ENCODE assay signal across 21 mouse cellular contexts in the genomic region with DNA sequence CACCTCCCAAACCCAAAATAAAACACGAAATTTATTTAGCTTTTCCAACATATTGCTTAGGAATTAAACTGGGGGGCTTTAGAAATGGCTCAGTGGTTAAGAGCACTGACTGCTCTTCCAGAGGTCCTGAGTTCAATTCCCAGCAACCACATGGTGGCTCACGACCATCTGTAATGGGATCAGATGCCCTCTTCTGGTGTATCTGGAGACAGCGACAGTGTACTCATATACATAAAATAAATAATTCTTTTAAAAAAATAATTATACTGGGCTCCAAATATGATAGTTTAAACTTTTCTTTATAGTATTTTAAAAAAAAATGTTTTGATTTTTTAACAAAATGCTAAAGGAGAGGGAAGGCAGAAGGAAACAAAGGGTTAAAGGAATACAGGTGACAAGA. TPM values are rescaled to one million over a fixed set of nuclear protein-coding genes. Genes with fewer than 3 reads are reported as not detected.
A peak's percentile ranks its signal among the peaks of the same experiment; 100 is the strongest.
DNase-seq lines count a peak whose midpoint lies in the region; ATAC-seq and TF ChIP-seq lines count a peak whose summit lies in the region.
"Not testable (repeated sequence)": the region's sequence is repeated elsewhere in the genome, so short reads cannot be mapped to it uniquely, and the experiment has no call there.
"Had no signal": no experiment of that assay in that cellular context is flagged by ENCODE, and none has a peak within 500 bp of the region (broad histone marks: within the 10 kb centered on the region; RNA-seq: fewer than 3 reads in every experiment).

No protein-coding gene starts in this region.

- not testable (repeated sequence) for TF ChIP-seq EP300 in CH12.LX (IDR thresholded peaks at IDR 0.05; ENCODE audit: low read length); heart, adult 2 months (IDR thresholded peaks at IDR 0.05; ENCODE audit: insufficient read depth, low read depth, low read length)

- TF ChIP-seq RAD21 in CH12.LX (IDR thresholded peaks at IDR 0.05; ENCODE audit: low read depth, low read length), result peak; percentile 6

- intact Hi-C loops in heart, adult 2 months (cut with DNase I), result loop anchor here (2.0 kb wide), 1 partner anchor 38 kb away; no protein-coding TSS in a partner anchor
- intact Hi-C loops in left cerebral cortex, adult 2 months (cut with DNase I), result not testable (repeated sequence)

- not testable (repeated sequence) for H3K9me3 ChIP-seq in CH12.LX (replicated peaks; ENCODE audit: low read length); hindbrain, embryonic 13.5 days; intestine, postnatal 0 days (ENCODE audit: control insufficient read depth); neural tube, embryonic 15.5 days (replicated peaks)

- H3K27me3 ChIP-seq in CH12.LX (replicated peaks); cerebellum, adult 2 months (ENCODE audit: control insufficient read depth, insufficient read depth, low read length); heart, adult 2 months (ENCODE audit: control insufficient read depth, insufficient read depth, low read length); hindbrain, embryonic 13.5 days; intestine, postnatal 0 days (replicated peaks; ENCODE audit: control insufficient read depth, insufficient read depth, low read length); neural tube, embryonic 15.5 days (replicated peaks): not testable (repeated sequence)

- not testable (repeated sequence) for TF ChIP-seq POLR2A in CH12.LX (IDR thresholded peaks at IDR 0.05; ENCODE audit: low read depth, low read length); cerebellum, adult 2 months (IDR thresholded peaks at IDR 0.05; ENCODE audit: borderline replicate concordance, insufficient read depth, low read length); heart, adult 2 months (IDR thresholded peaks at IDR 0.05; ENCODE audit: insufficient read depth, low read depth, low read length)

- WGBS in cerebellum, adult 2 months, result 33% methylated on average over 3 of the region's 3 CpGs
- WGBS in heart, adult 2 months, result 51% methylated on average over 3 of the region's 3 CpGs
- 46% methylated on average over 3 of the region's 3 CpGs for WGBS in hindbrain, embryonic 13.5 days
- 54% methylated on average over 3 of the region's 3 CpGs for WGBS in intestine, postnatal 0 days
- 48% methylated on average over 3 of the region's 3 CpGs for WGBS in neural tube, embryonic 15.5 days

- peaks cover 17 to 33% of the 10 kb centered on the region in 2 experiments for H3K4me1 ChIP-seq in CH12.LX (ENCODE audit: control insufficient read depth in 1 of 2, insufficient read depth in 2 of 2)
- peaks cover 10% of the 10 kb centered on the region; the same call in 1 of the 2 replicates for H3K4me1 ChIP-seq in cerebellum, adult 2 months (ENCODE audit: control insufficient read depth, insufficient read depth, low read length)
- not testable (repeated sequence) for H3K4me1 ChIP-seq in heart, adult 2 months (ENCODE audit: control insufficient read depth, insufficient read depth, low read length); hindbrain, embryonic 13.5 days (replicated peaks); intestine, postnatal 0 days (replicated peaks; ENCODE audit: control insufficient read depth, insufficient read depth, low read length); neural tube, embryonic 15.5 days

- peak; percentile 17 for DNase-seq in CH12.LX (ENCODE audit: extremely low read depth)
- DNase-seq in cerebellum, adult 2 months; heart, adult 2 months; left cerebral cortex, adult 2 months (ENCODE audit: extremely low spot score in 1 of 2, low spot score in 2 of 2): not testable (repeated sequence)

- peak overlapping the region in 1 of 3 experiments; percentile 65 for H3K4me3 ChIP-seq in CH12.LX (replicated peaks in 1 of 3; ENCODE audit: low read depth in 2 of 3, low read length in 2 of 3, poor library complexity in 1 of 3)
- H3K4me3 ChIP-seq in cerebellum, adult 2 months (replicated peaks; ENCODE audit: insufficient read depth, low read depth, low read length), result peak overlapping the region; percentile 97
- not testable (repeated sequence) for H3K4me3 ChIP-seq in heart, adult 2 months; hindbrain, embryonic 13.5 days; intestine, postnatal 0 days (ENCODE audit: low read depth, low read length)
- peak overlapping the region; percentile 67; the same call in 1 of the 2 replicates for H3K4me3 ChIP-seq in left cerebral cortex, adult 2 months
- H3K4me3 ChIP-seq in neural tube, embryonic 15.5 days (replicated peaks), result peak overlapping the region; percentile 47

- dilution Hi-C loops in CH12.LX (cut with MboI; ENCODE audit: extremely low pct_ligation_motif_present, extremely low pct_unique_long_range_greater_than_20kb, low sequenced_read_pairs), result not testable (repeated sequence)

- not testable (repeated sequence) for H3K27ac ChIP-seq in CH12.LX (ENCODE audit: insufficient read depth, low read depth); heart, adult 2 months; hindbrain, embryonic 13.5 days; intestine, postnatal 0 days (ENCODE audit: low read depth, low read length)
- H3K27ac ChIP-seq in cerebellum, adult 2 months (ENCODE audit: insufficient read depth, low read length), result peak overlapping the region; percentile 95; the same call in 1 of the 2 replicates
- H3K27ac ChIP-seq in left cerebral cortex, adult 2 months, result peak overlapping the region; percentile 93
- H3K27ac ChIP-seq in neural tube, embryonic 15.5 days (replicated peaks), result 0 out of 2 replicates have a peak overlapping the region, but pooled peaks have one; percentile 81

- not testable (repeated sequence) for H3K79me2 ChIP-seq in CH12.LX (replicated peaks; ENCODE audit: control insufficient read depth, extremely low read depth, insufficient read depth, poor library complexity, severe bottlenecking); heart, adult 2 months (replicated peaks; ENCODE audit: control insufficient read depth, insufficient read depth, low read length)

- H3K4me2 ChIP-seq in CH12.LX (ENCODE audit: insufficient read depth, low read depth, poor library complexity, severe bottlenecking), result peak overlapping the region; percentile 65; the same call in 1 of the 2 replicates
- peak overlapping the region; percentile 53 for H3K4me2 ChIP-seq in hindbrain, embryonic 13.5 days
- not testable (repeated sequence) for H3K4me2 ChIP-seq in intestine, postnatal 0 days (replicated peaks; ENCODE audit: low read depth)
- peak overlapping the region; percentile 66; the same call in 1 of the 2 replicates for H3K4me2 ChIP-seq in neural tube, embryonic 15.5 days

- H3K9ac ChIP-seq in CH12.LX (ENCODE audit: insufficient read depth, low read depth), result 0 out of 2 replicates have a peak overlapping the region, but pooled peaks have one; percentile 11
- H3K9ac ChIP-seq in heart, adult 2 months (ENCODE audit: low read depth, low read length); hindbrain, embryonic 13.5 days; intestine, postnatal 0 days (ENCODE audit: low read depth, low read length); neural tube, embryonic 15.5 days (replicated peaks): not testable (repeated sequence)

- H3K36me3 ChIP-seq in CH12.LX (replicated peaks in 1 of 2; ENCODE audit: control insufficient read depth in 1 of 2, insufficient read depth in 1 of 2, low read length in 1 of 2), result peaks cover 4 to 14% of the 10 kb centered on the region in 2 experiments
- not testable (repeated sequence) for H3K36me3 ChIP-seq in heart, adult 2 months (ENCODE audit: control insufficient read depth, insufficient read depth, low read length); hindbrain, embryonic 13.5 days; intestine, postnatal 0 days (ENCODE audit: control insufficient read depth, insufficient read depth); neural tube, embryonic 15.5 days

- not testable (repeated sequence) for ATAC-seq in hindbrain, embryonic 13.5 days (ENCODE audit: low FRiP score); intestine, postnatal 0 days; neural tube, embryonic 15.5 days (ENCODE audit: low FRiP score)

- peak; percentile 16 to 60; a peak in 2 of 4 replicates for TF ChIP-seq CTCF in CH12.LX (conservative IDR thresholded peaks at IDR 0.05 in 1 of 2, IDR thresholded peaks at IDR 0.05 in 1 of 2; ENCODE audit: low read depth in 2 of 2, low read length in 2 of 2)
- TF ChIP-seq CTCF in cerebellum, adult 2 months (IDR thresholded peaks at IDR 0.05; ENCODE audit: borderline replicate concordance, insufficient read depth, low read depth, low read length), result not testable (repeated sequence)
- peak; percentile 50 for TF ChIP-seq CTCF in heart, adult 2 months (IDR thresholded peaks at IDR 0.05)
- peak; percentile 15; the same call in 1 of the 2 replicates for TF ChIP-seq CTCF in intestine, postnatal 0 days (IDR thresholded peaks at IDR 0.05; ENCODE audit: low read depth)
- TF ChIP-seq CTCF in left cerebral cortex, adult 2 months (IDR thresholded peaks at IDR 0.05), result peak; percentile 48

- in situ Hi-C loops in CH12.LX (cut with MboI; ENCODE audit: low pct_ligation_motif_present, low pct_unique_long_range_greater_than_20kb, low sequenced_read_pairs), result loop anchor here (5.0 to 10.0 kb wide), 2 partner anchors 47 to 90 kb away; a partner anchor contains a TSS

RNA-seq across cellular contexts. Expression of a gene that starts 0.6 kb away (rescaled TPM):
- total RNA-seq in CH12.LX (2012; rRNA removed), result 15.4 and 22.0 TPM in 2 replicates
- total RNA-seq in CH12.LX (2014; rRNA removed), result 22.9 TPM in 2 replicates
- 24.4 and 29.3 TPM in 2 replicates for polyA plus RNA-seq in CH12.LX (2012; ENCODE audit: insufficient read length, low read depth)
- 37.8 and 39.9 TPM in 2 replicates for polyA plus RNA-seq in cerebellum, adult 2 months (2012; rRNA removed)
- total RNA-seq in heart, adult 2 months (2021), result 10 to 100 TPM; 26.9 to 31.0 TPM
- polyA plus RNA-seq in heart, adult 2 months (2012; rRNA removed), result 6.8 and 12.7 TPM in 2 replicates
- polyA plus RNA-seq in hindbrain, embryonic 13.5 days (2015; fragmentation: Nextera tagmentation; extraction: Ambion mirVana), result 3.9 and 4.1 TPM in 2 replicates
- polyA plus RNA-seq in intestine, postnatal 0 days (2015; fragmentation: Nextera tagmentation; extraction: Ambion mirVana), result 0.42 and 0.61 TPM in 2 replicates
- total RNA-seq in left cerebral cortex, adult 2 months (2021), result 10 to 100 TPM; 31.1 to 32.0 TPM
- 11.9 and 12.7 TPM in 2 replicates for polyA plus RNA-seq in neural tube, embryonic 15.5 days (2015; fragmentation: Nextera tagmentation; extraction: Ambion mirVana)
- total RNA-seq: common myeloid progenitor, adult 5-6 weeks; hematopoietic stem cell, adult 5-6 weeks had no signal

RNA-seq across cellular contexts. Expression of a gene that starts 13.7 kb away (rescaled TPM):
- total RNA-seq in CH12.LX (2012; rRNA removed) (246 and 257 TPM in 2 replicates), CH12.LX (2014; rRNA removed) (149 and 184 TPM in 2 replicates)
- polyA plus RNA-seq in CH12.LX (2012; ENCODE audit: insufficient read length, low read depth), result 464 and 617 TPM in 2 replicates
- polyA plus RNA-seq in cerebellum, adult 2 months (2012; rRNA removed), result 63.3 and 67.1 TPM in 2 replicates
- total RNA-seq in heart, adult 2 months (2021), result 10 to 100 TPM; 41.8 to 44.6 TPM
- 22.2 and 29.3 TPM in 2 replicates for polyA plus RNA-seq in heart, adult 2 months (2012; rRNA removed)
- 344 and 354 TPM in 2 replicates for polyA plus RNA-seq in hindbrain, embryonic 13.5 days (2015; fragmentation: Nextera tagmentation; extraction: Ambion mirVana)
- polyA plus RNA-seq in intestine, postnatal 0 days (2015; fragmentation: Nextera tagmentation; extraction: Ambion mirVana), result 73.1 and 80.0 TPM in 2 replicates
- total RNA-seq in left cerebral cortex, adult 2 months (2021), result 10 to 100 TPM; 60.1 to 61.1 TPM
- polyA plus RNA-seq in neural tube, embryonic 15.5 days (2015; fragmentation: Nextera tagmentation; extraction: Ambion mirVana), result 221 and 227 TPM in 2 replicates

RNA-seq across cellular contexts. Expression of a gene that starts 40.5 kb away (rescaled TPM):
- not detected in 2 replicates for total RNA-seq in CH12.LX (2012; rRNA removed)
- not detected in 2 replicates for total RNA-seq in CH12.LX (2014; rRNA removed)
- not detected in 2 replicates for polyA plus RNA-seq in CH12.LX (2012; ENCODE audit: insufficient read length, low read depth)
- polyA plus RNA-seq in cerebellum, adult 2 months (2012; rRNA removed), result 0.44 and 0.65 TPM in 2 replicates
- not detected for total RNA-seq in heart, adult 2 months (2021)
- not detected in 2 replicates for polyA plus RNA-seq in heart, adult 2 months (2012; rRNA removed)
- 0.09 TPM in 1 of 2 replicates, not detected in the other for polyA plus RNA-seq in hindbrain, embryonic 13.5 days (2015; fragmentation: Nextera tagmentation; extraction: Ambion mirVana)
- 0.08 TPM in 1 of 2 replicates, not detected in the other for polyA plus RNA-seq in intestine, postnatal 0 days (2015; fragmentation: Nextera tagmentation; extraction: Ambion mirVana)
- total RNA-seq in left cerebral cortex, adult 2 months (2021), result not detected
- not detected in 2 replicates for polyA plus RNA-seq in neural tube, embryonic 15.5 days (2015; fragmentation: Nextera tagmentation; extraction: Ambion mirVana)
- total RNA-seq: adrenal gland, adult 2 months; adrenal gland, postnatal 25 days; common myeloid progenitor, adult 5-6 weeks; gastrocnemius, postnatal 14 days; heart, adult 8-10 months; heart, postnatal 14 days; hematopoietic stem cell, adult 5-6 weeks had no signal
- polyA plus RNA-seq: adrenal gland, adult 2 months; CD4-positive, CD25-positive, alpha-beta regulatory T cell, adult 4 months; forebrain, embryonic 11.5 days; forebrain, embryonic 15.5 days; frontal cortex, adult 2 months; gonadal fat pad, adult 2 months; heart, embryonic 13.5 days; intestine, embryonic 14.5 days had no signal
